Mouse (Mus musculus) adrenal gland, adult 2 months (tissue): ENCODE results near the gene Gm5072. TPM values are rescaled to one million over a fixed set of nuclear protein-coding genes. Genes with fewer than 3 reads are reported as not detected.
"Not testable (repeated sequence)": the region's sequence is repeated elsewhere in the genome, so short reads cannot be mapped to it uniquely, and the experiment has no call there.

Experiments
- DNase-seq: peaks from one replicate; pipeline ENCODE4 v3.0.0; 2021
- long read RNA-seq: library from polyadenylated mRNA; stranded (forward); transcript quantifications from one replicate; pipeline ENCODE4 v2.0.0, GENCODE M21; 2021
- polyA plus RNA-seq: library from polyadenylated mRNA; depleted of rRNA; stranded (reverse); fragments of >200 nt; gene quantifications from 2 replicates; pipeline ENCODE4 v1.2.3, GENCODE M21; 2012; rRNA removed
- total RNA-seq, 2 experiments: library from RNA; stranded (reverse); gene quantifications; 2 replicates each; pipeline ENCODE4 v1.2.3; 2021

Gene Gm5072
- total RNA-seq (not detected), polyA plus RNA-seq (not detected in 2 replicates)
- long read RNA-seq: 0 reads

GRCm38 (mm10) chrX:91392200-91392599 lies at the start of gene Gm5072:
Gene Gm5072 (plus strand): TSS chrX:91392500.
- not testable (repeated sequence) for DNase-seq

Other genes with a start within 250 kb of the Gm5072 start
- not detected for gene Mageb2, start 60.8 kb upstream of the Gm5072 start, total RNA-seq
- not detected in 2 replicates for gene Mageb2, start 60.8 kb upstream of the Gm5072 start, polyA plus RNA-seq
- gene Gm8914, start 87.6 kb downstream of the Gm5072 start, total RNA-seq: not detected
- not detected in 2 replicates for gene Gm8914, start 87.6 kb downstream of the Gm5072 start, polyA plus RNA-seq
- not detected for gene 1700084M14Rik, start 183.4 kb downstream of the Gm5072 start, total RNA-seq
- not detected in 2 replicates for gene 1700084M14Rik, start 183.4 kb downstream of the Gm5072 start, polyA plus RNA-seq
- gene Gm14781, start 239.7 kb downstream of the Gm5072 start, total RNA-seq: not detected
- gene Gm14781, start 239.7 kb downstream of the Gm5072 start, polyA plus RNA-seq: not detected in 2 replicates